Mouse (Mus musculus) forebrain, embryonic 12.5 days (tissue): ENCODE data around the gene Naif1. TPM values are rescaled to one million over a fixed set of nuclear protein-coding genes. Genes with fewer than 3 reads are reported as not detected.

Experiments
- ATAC-seq: fragments of 200-750 bp; cut with Nextera tagmentation; 2 replicates; pipeline ENCODE4 v1.8.0; 2017; ENCODE audit warnings: moderate TSS enrichment; ENCODE audit not compliant: low FRiP score
- H3K27ac ChIP-seq: fragments of 300-500 bp; sonication (generic); 2 replicates; pipeline ENCODE4 v1.5.1; 2016; ENCODE audit warnings: mild to moderate bottlenecking
- H3K27me3 ChIP-seq: fragments of 300-500 bp; sonication (generic); 2 replicates; pipeline ENCODE4 v1.6.1; 2016; ENCODE audit warnings: mild to moderate bottlenecking
- H3K36me3 ChIP-seq: fragments of 300-500 bp; sonication (generic); replicated peaks from 2 replicates; pipeline ENCODE4 v1.6.1; 2016; ENCODE audit warnings: mild to moderate bottlenecking
- H3K4me1 ChIP-seq: fragments of 300-500 bp; sonication (generic); 2 replicates; pipeline ENCODE4 v1.6.1; 2016
- H3K4me2 ChIP-seq: fragments of 300-500 bp; sonication (generic); 2 replicates; pipeline ENCODE4 v1.6.1; 2016; ENCODE audit warnings: mild to moderate bottlenecking, moderate library complexity
- H3K4me3 ChIP-seq: fragments of 300-500 bp; sonication (generic); replicated peaks from 2 replicates; pipeline ENCODE4 v1.5.1; 2016; ENCODE audit warnings: mild to moderate bottlenecking
- H3K9ac ChIP-seq: fragments of 300-500 bp; sonication (generic); 2 replicates; pipeline ENCODE4 v1.6.1; 2016; ENCODE audit warnings: mild to moderate bottlenecking
- H3K9me3 ChIP-seq: fragments of 300-500 bp; sonication (generic); 2 replicates; pipeline ENCODE4 v1.6.1; 2016
- WGBS: fragments of 180-500 bp; shearing (Covaris S2); methylation state at CpG from one replicate; pipeline ENCODE4 v1.1.7; 2016; 5-methylcytosine and 5-hydroxymethylcytosine counted together
- polyA plus RNA-seq: library from polyadenylated mRNA; unstranded; fragments of >200 nt; fragmentation: Nextera tagmentation; extraction: Ambion mirVana; gene quantifications from 2 replicates; pipeline ENCODE4 v1.2.1, GENCODE M21; 2016

Naif1 gene
- polyA plus RNA-seq, 1 experiment from 2014 or later: 6.1 TPM

- WGBS: 6% methylated on average over 18 of the region's 18 CpGs
- Histone ChIP-seq H3K4me1 (peaks cover 46% of the 10 kb centered on the region), H3K4me2 (peak overlapping the region; percentile 71), H3K27ac (peak overlapping the region; percentile 89), H3K9ac (peak overlapping the region; percentile 55), H3K9me3 (no peaks in the 10 kb centered on the region), H3K27me3 (no peaks in the 10 kb centered on the region), H3K4me3 (peak overlapping the region; percentile 46), H3K36me3 (no peaks in the 10 kb centered on the region)
- ATAC-seq: peak; percentile 97
Observed at GRCm38 (mm10) chr2:32430701-32431676, 19.3 kb upstream of the Naif1 start.

DNA sequence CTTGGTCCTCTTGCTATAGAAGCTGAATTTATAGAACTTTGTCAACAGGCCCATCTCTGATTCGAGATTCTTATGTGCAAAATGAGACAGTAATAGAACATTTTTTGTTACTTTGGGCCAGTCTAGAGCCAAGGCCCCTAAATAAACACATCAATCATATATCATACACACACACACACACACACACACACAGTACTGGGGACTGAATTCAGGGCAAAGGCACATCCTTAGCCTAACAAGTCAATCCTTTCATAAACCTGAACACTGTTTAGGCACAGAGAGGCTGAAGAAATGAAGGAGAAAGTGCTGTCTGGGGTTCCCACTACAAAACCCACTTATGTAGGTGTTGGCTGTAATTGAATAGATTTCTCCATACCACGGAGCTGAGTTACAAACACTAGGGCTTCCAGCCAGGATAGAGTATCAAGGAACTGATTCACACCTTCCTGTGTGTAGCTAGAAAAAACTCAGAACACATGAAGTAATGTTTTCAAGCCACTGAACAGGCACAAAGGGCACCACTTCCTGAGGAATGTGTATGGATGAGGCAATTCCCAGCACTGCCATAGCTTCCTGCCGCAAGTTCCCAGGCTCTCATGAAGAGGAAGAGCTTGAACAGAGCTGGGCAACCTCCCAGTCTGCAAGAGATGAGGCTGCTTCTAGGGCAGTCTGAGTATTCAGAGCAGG is 13.4 kb upstream of the Naif1 start:
- Histone ChIP-seq H3K4me2 (no peak overlapping the region), H3K9ac (no peak overlapping the region; the same call in 1 of the 2 replicates), H3K4me3 (no peak overlapping the region), H3K4me1 (peaks cover 41% of the 10 kb centered on the region), H3K36me3 (no peaks in the 10 kb centered on the region), H3K9me3 (no peaks in the 10 kb centered on the region), H3K27me3 (no peaks in the 10 kb centered on the region), H3K27ac (peak overlapping the region; percentile 81)
- 43% methylated on average over 3 of the region's 3 CpGs for WGBS
- peak; percentile 39; the same call in 1 of the 2 replicates for ATAC-seq

DNA sequence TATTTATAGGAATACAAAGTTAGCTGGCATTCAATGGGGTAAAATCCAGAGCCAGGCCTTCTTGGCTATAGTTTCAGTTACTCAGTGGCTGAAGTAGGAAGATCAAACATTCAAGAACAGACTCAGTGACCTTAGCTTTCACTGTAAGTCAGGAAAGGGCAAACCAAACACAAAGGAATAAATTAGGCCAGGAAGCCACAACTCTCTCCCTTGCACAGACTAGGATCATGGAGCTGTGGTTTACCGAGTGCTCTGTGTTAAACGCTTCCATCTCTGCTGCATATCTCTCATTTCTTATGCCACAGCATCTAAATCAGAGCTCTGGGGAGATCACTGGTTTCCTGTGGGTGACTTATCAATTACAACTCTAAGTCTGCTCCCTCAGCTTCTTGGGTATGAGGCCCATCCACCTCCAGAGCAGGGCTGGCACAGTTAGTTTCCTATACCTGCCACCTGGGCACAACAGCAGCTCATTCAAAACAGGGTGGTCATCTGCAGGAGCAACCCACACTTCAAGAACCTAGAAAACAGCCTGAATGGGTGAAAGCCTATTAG is 12.6 kb upstream of the Naif1 start:
- Histone ChIP-seq H3K4me2 (no peak overlapping the region), H3K9ac (0 out of 2 replicates have a peak overlapping the region, but pooled peaks have one; percentile 17), H3K4me1 (peaks cover 41% of the 10 kb centered on the region), H3K27me3 (no peaks in the 10 kb centered on the region), H3K36me3 (no peaks in the 10 kb centered on the region), H3K27ac (peak overlapping the region; percentile 81), H3K4me3 (no peak overlapping the region), H3K9me3 (no peaks in the 10 kb centered on the region)
- ATAC-seq: no peak
- WGBS: 67% methylated on average over 2 of the region's 2 CpGs

GRCm38 (mm10) chr2:32438733-32439132 is 11.5 kb upstream of the Naif1 start:
- Histone ChIP-seq H3K9ac (no peak overlapping the region), H3K4me1 (peaks cover 41% of the 10 kb centered on the region), H3K4me2 (no peak overlapping the region), H3K9me3 (no peaks in the 10 kb centered on the region), H3K36me3 (no peaks in the 10 kb centered on the region), H3K27ac (no peak overlapping the region), H3K4me3 (no peak overlapping the region), H3K27me3 (no peaks in the 10 kb centered on the region)
- WGBS: 76% methylated on average over 3 of the region's 3 CpGs
- ATAC-seq: no peak

- 13% methylated on average over 6 of the region's 6 CpGs for WGBS
- peaks cover 41% of the 10 kb centered on the region for H3K4me1 ChIP-seq
Observed at GRCm38 (mm10) chr2:32439177-32439576, 11.1 kb upstream of the Naif1 start.

GRCm38 (mm10) chr2:32440164-32440563 is 10.1 kb upstream of the Naif1 start:
- H3K9ac ChIP-seq: no peak overlapping the region
- H3K9me3 ChIP-seq: no peaks in the 10 kb centered on the region
- no peak overlapping the region for H3K4me2 ChIP-seq
- H3K27ac ChIP-seq: no peak overlapping the region
- H3K4me1 ChIP-seq: peaks cover 41% of the 10 kb centered on the region
- H3K4me3 ChIP-seq: no peak overlapping the region
- ATAC-seq: no peak
- no peaks in the 10 kb centered on the region for H3K27me3 ChIP-seq
- H3K36me3 ChIP-seq: no peaks in the 10 kb centered on the region
- 40% methylated on average over 2 of the region's 2 CpGs for WGBS

More at GRCm38 (mm10) chr2:32439177-32439576, 11.1 kb upstream of the Naif1 start:
- Histone ChIP-seq H3K9me3 (no peaks in the 10 kb centered on the region), H3K27me3 (no peaks in the 10 kb centered on the region), H3K4me3 (no peak overlapping the region), H3K27ac (no peak overlapping the region; the same call in 1 of the 2 replicates), H3K9ac (no peak overlapping the region), H3K36me3 (no peaks in the 10 kb centered on the region), H3K4me2 (no peak overlapping the region)
- ATAC-seq: no peak

DNA sequence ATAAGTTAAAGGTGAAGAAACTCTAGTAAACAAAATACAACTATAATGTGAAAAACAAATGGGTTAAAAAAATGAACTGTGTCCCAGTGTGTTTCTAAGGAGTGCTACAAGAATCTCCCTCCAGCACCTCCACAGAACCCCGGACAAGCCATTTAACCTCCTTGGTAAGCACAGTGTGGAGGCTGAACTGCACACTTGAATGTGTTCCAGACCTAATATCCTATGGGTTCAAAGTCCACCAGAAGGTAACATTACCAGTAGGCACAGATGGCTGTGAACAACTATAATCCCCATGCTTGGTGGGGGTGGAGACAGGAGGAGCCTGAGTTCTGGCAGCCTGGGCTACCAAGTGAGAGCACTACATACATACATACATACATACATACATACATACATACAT is 9.6 kb upstream of the Naif1 start:
- no peak overlapping the region for H3K4me3 ChIP-seq
- H3K4me2 ChIP-seq: no peak overlapping the region
- no peaks in the 10 kb centered on the region for H3K9me3 ChIP-seq
- no peak overlapping the region for H3K27ac ChIP-seq
- ATAC-seq: no peak
- H3K36me3 ChIP-seq: no peaks in the 10 kb centered on the region
- no peak overlapping the region for H3K9ac ChIP-seq
- WGBS: 89% methylated on average over 1 of the region's 1 CpGs
- H3K4me1 ChIP-seq: peaks cover 41% of the 10 kb centered on the region
- no peaks in the 10 kb centered on the region for H3K27me3 ChIP-seq

DNA sequence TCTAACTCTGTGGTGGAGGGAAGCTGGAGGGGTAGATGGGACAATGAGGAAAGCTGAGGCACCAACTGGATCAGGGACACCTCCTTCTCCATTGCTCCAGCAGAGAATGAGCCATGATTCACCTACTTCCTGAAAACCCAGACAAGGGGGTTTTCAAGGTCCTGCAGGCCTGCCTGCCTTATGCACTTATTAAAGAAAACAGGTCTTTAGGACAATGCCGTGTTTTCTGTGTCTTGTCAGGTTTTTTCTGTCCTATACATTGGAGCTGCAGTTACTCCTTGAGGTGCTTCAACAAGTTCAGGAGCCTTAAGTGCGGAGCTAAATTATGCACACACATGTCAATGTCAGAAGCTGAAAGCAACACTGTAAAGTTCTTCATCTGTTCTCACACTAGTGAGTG is 8.7 kb upstream of the Naif1 start:
- ATAC-seq: no peak
- Histone ChIP-seq H3K9me3 (no peaks in the 10 kb centered on the region), H3K9ac (no peak overlapping the region), H3K27ac (no peak overlapping the region), H3K27me3 (no peaks in the 10 kb centered on the region), H3K4me2 (no peak overlapping the region), H3K4me1 (peaks cover 32% of the 10 kb centered on the region), H3K4me3 (no peak overlapping the region), H3K36me3 (no peaks in the 10 kb centered on the region)
- WGBS: 96% methylated on average over 2 of the region's 2 CpGs

DNA sequence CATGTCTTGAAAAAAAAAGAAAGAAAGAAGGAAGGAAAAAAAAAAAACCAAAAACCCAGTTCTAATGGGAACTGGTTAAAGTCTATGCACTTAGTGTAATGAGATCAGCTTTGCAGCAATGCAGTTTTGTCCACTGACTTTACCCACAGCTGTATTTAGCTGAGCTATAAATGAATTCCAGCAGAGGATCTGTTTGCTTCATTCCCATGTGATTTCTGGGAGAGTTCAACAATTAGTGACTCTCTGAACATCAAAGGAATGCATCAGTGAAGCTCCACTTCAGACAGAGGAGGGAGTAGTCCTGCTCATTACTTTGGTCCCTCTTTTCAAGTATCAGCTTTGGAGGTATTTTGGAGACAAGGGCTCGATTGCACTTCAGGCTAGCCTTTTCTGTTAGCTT is 4.7 kb upstream of the Naif1 start:
- H3K36me3 ChIP-seq: no peaks in the 10 kb centered on the region
- WGBS: 87% methylated on average over 1 of the region's 1 CpGs
- peaks cover 22% of the 10 kb centered on the region for H3K4me1 ChIP-seq
- no peak overlapping the region for H3K27ac ChIP-seq
- no peak overlapping the region for H3K4me2 ChIP-seq
- H3K9me3 ChIP-seq: no peaks in the 10 kb centered on the region
- no peak overlapping the region for H3K9ac ChIP-seq
- no peak overlapping the region for H3K4me3 ChIP-seq
- ATAC-seq: no peak
- H3K27me3 ChIP-seq: no peaks in the 10 kb centered on the region

GRCm38 (mm10) chr2:32447264-32447936 is 2.9 kb upstream of the Naif1 start:
- Histone ChIP-seq H3K4me3 (no peak overlapping the region), H3K9ac (0 out of 2 replicates have a peak overlapping the region, but pooled peaks have one; percentile 25), H3K27ac (peak overlapping the region; percentile 37; the same call in 1 of the 2 replicates), H3K4me2 (no peak overlapping the region), H3K4me1 (peaks cover 23% of the 10 kb centered on the region), H3K9me3 (no peaks in the 10 kb centered on the region), H3K27me3 (no peaks in the 10 kb centered on the region), H3K36me3 (no peaks in the 10 kb centered on the region)
- no peak for ATAC-seq
- 79% methylated on average over 9 of the region's 9 CpGs for whole genome bisulfite sequencing

- no peaks in the 10 kb centered on the region for H3K9me3 ChIP-seq
Observed at GRCm38 (mm10) chr2:32448480-32448879, 1.8 kb upstream of the Naif1 start.

More at GRCm38 (mm10) chr2:32448480-32448879, 1.8 kb upstream of the Naif1 start:
- H3K27me3 ChIP-seq: no peaks in the 10 kb centered on the region
- no peaks in the 10 kb centered on the region for H3K36me3 ChIP-seq
- no peak overlapping the region for H3K4me2 ChIP-seq
- H3K4me3 ChIP-seq: no peak overlapping the region
- H3K27ac ChIP-seq: no peak overlapping the region
- H3K9ac ChIP-seq: no peak overlapping the region
- WGBS: 85% methylated on average over 1 of the region's 1 CpGs
- peaks cover 34% of the 10 kb centered on the region for H3K4me1 ChIP-seq
- no peak for ATAC-seq
